ENCODE assay signal across 8 mouse cellular contexts in genomic region chr12:80724853-80725559, GRCm38 (mm10). TPM values are rescaled to one million over a fixed set of nuclear protein-coding genes. Genes with fewer than 3 reads are reported as not detected.
DNase-seq lines count a peak whose midpoint lies in the region; ATAC-seq lines count a peak whose summit lies in the region.

No protein-coding gene starts in this region.

- H3K36me3 ChIP-seq in liver, embryonic 16.5 days (ENCODE audit: control insufficient read depth, insufficient read depth) = no peaks in the 10 kb centered on the region

- 20% methylated on average over 10 of the region's 10 CpGs for WGBS in liver, embryonic 16.5 days (ENCODE audit: insufficient replicate concordance)

- ATAC-seq in liver, embryonic 16.5 days (ENCODE audit: low read depth) = peak; percentile 48; the same call in 1 of the 2 replicates

- no peaks in the 10 kb centered on the region for H3K9me3 ChIP-seq in liver, embryonic 16.5 days (replicated peaks; ENCODE audit: control insufficient read depth, low read length)

- peak; percentile 81 for DNase-seq in CD4-positive, CD25-positive, alpha-beta regulatory T cell, adult 2 months (ENCODE audit: low read depth, low spot score)
- DNase-seq in adrenal gland, adult 18-20 months (ENCODE audit: low spot score in 2 of 2) = peak; percentile 80 to 86
- DNase-seq in embryo, embryonic 10 days (ENCODE audit: low spot score) = peak; percentile 81
- peak; percentile 72 for DNase-seq in heart, adult 8-10 months (ENCODE audit: low spot score)
- DNase-seq in kidney, postnatal 4 days = peak; percentile 96 to 97
- peak; percentile 71 for DNase-seq in right cerebral cortex, adult 18-20 months
- peak; percentile 71 to 78 for DNase-seq in thymus, postnatal 36 days

- peaks cover 2% of the 10 kb centered on the region; the same call in 1 of the 2 replicates for H3K4me1 ChIP-seq in liver, embryonic 16.5 days (ENCODE audit: control insufficient read depth, low read depth, low read length)

- no peaks in the 10 kb centered on the region for H3K27me3 ChIP-seq in liver, embryonic 16.5 days (ENCODE audit: control insufficient read depth, insufficient read depth, low read depth, low read length)

- no peak overlapping the region for H3K9ac ChIP-seq in liver, embryonic 16.5 days (ENCODE audit: low read depth, low read length)

- H3K4me2 ChIP-seq in liver, embryonic 16.5 days (ENCODE audit: low read depth, low read length) = 0 out of 2 replicates have a peak overlapping the region, but pooled peaks have one; percentile 18

- no peak overlapping the region for H3K27ac ChIP-seq in liver, embryonic 16.5 days (ENCODE audit: low read length)

- H3K4me3 ChIP-seq in liver, embryonic 16.5 days (ENCODE audit: low read depth, low read length) = no peak overlapping the region

RNA-seq across cellular contexts. Expression of gene Plekhd1, which starts 32.6 kb away (rescaled TPM):
- total RNA-seq in adrenal gland, adult 18-20 months (2021) = not detected
- under 1 TPM in 2 of 4 experiments, not detected in 2; 0.09 to 0.20 TPM for total RNA-seq in heart, adult 8-10 months (2022)
- 0.18 and 0.35 TPM in 2 replicates for polyA plus RNA-seq in liver, embryonic 16.5 days (2015; fragmentation: Nextera tagmentation; extraction: Ambion mirVana)

RNA-seq across cellular contexts. Expression of gene Ccdc177, which starts 35.5 kb away (rescaled TPM):
- not detected for total RNA-seq in adrenal gland, adult 18-20 months (2021)
- total RNA-seq in heart, adult 8-10 months (2022) = under 1 TPM in 1 of 4 experiments, not detected in 3; 0.08 TPM
- not detected in 2 replicates for polyA plus RNA-seq in liver, embryonic 16.5 days (2015; fragmentation: Nextera tagmentation; extraction: Ambion mirVana)
